Mouse (Mus musculus): ENCODE results near the gene Ngly1.

DNA sequence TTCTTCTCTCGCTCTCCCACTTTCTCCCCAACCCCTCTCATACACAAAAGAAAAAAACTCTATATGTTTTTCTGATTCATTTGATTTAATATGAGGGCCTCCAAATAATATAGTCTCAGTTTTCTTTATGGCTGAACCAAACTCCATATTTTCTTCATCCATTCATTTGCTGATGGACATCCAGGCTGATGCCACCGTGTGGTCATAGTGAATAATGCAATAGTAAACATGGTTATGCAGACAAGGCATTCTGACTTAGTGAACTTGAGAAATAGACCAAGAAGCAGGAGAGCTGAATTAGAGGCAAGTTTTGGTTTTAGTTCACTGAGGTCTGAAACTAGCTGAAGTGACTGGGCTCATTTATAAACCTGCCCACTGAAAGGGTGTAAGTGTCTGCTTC, 30.1 kb upstream of the Ngly1 start:
- TF ChIP-seq CTCF (IDR thresholded peaks at IDR 0.05), result peak; percentile 82
- TF ChIP-seq POLR2A (IDR thresholded peaks at IDR 0.05; ENCODE audit: insufficient read depth, low read depth, low read length), result no peak
- no peak for TF ChIP-seq EP300 (IDR thresholded peaks at IDR 0.05; ENCODE audit: insufficient read depth, low read depth, low read length)

All from heart, adult 2 months (tissue).